Mouse (Mus musculus) heart, embryonic 16.5 days (tissue): ENCODE results near the gene Gm20388. TPM values are rescaled to one million over a fixed set of nuclear protein-coding genes. Genes with fewer than 3 reads are reported as not detected.
A peak's percentile ranks its signal among the peaks of the same experiment; 100 is the strongest.

Experiments used
- ATAC-seq: fragments of 200-750 bp; cut with Nextera tagmentation; replicated peaks from 2 replicates; pipeline ENCODE4 v1.8.0; 2017; ENCODE audit warnings: moderate number of reproducible peaks; ENCODE audit not compliant: insufficient read depth, low FRiP score; ENCODE audit errors: extremely low read depth
- H3K27ac ChIP-seq: fragments of 300-500 bp; sonication (generic); 2 replicates; pipeline ENCODE4 v1.5.1; 2014; ENCODE audit warnings: mild to moderate bottlenecking, low read length, control low read depth, moderate library complexity
- H3K27me3 ChIP-seq: fragments of 300-500 bp; sonication (generic); 2 replicates; pipeline ENCODE4 v1.6.1; 2014; ENCODE audit warnings: low read length, mixed read lengths; ENCODE audit not compliant: control insufficient read depth, insufficient read depth
- H3K36me3 ChIP-seq: fragments of 300-500 bp; sonication (generic); 2 replicates; pipeline ENCODE4 v1.6.1; 2014; ENCODE audit not compliant: control insufficient read depth, insufficient read depth
- H3K4me1 ChIP-seq: fragments of 300-500 bp; sonication (generic); 2 replicates; pipeline ENCODE4 v1.6.1; 2014; ENCODE audit warnings: low read length, mixed read lengths; ENCODE audit not compliant: control insufficient read depth, insufficient read depth
- H3K4me2 ChIP-seq: fragments of 300-500 bp; sonication (generic); 2 replicates; pipeline ENCODE4 v1.6.1; 2014; ENCODE audit warnings: low read depth, mild to moderate bottlenecking, control low read depth, low read length
- H3K4me3 ChIP-seq: fragments of 300-500 bp; sonication (generic); 2 replicates; pipeline ENCODE4 v1.5.1; 2014; ENCODE audit warnings: mild to moderate bottlenecking, control low read depth, low read length
- H3K9ac ChIP-seq: fragments of 300-500 bp; sonication (generic); 2 replicates; pipeline ENCODE4 v1.6.1; 2014; ENCODE audit warnings: low read length, control low read depth
- H3K9me3 ChIP-seq: fragments of 300-500 bp; sonication (generic); replicated peaks from 2 replicates; pipeline ENCODE4 v1.6.1; 2016; ENCODE audit warnings: low read length; ENCODE audit not compliant: control insufficient read depth
- WGBS: fragments of 180-500 bp; shearing (Covaris S2); extraction: QIAGEN DNeasy Blood & Tissue Kit; methylation state at CpG from one replicate; pipeline ENCODE4 v1.1.7; 2014; 5-methylcytosine and 5-hydroxymethylcytosine counted together
- polyA plus RNA-seq: library from polyadenylated mRNA; unstranded; fragments of >200 nt; fragmentation: Nextera tagmentation; extraction: Ambion mirVana; gene quantifications from 2 replicates; pipeline ENCODE4 v1.2.1, GENCODE M21; 2015

Gene Gm20388
- polyA plus RNA-seq, 1 experiment from 2014 or later = 4.5 TPM

DNA sequence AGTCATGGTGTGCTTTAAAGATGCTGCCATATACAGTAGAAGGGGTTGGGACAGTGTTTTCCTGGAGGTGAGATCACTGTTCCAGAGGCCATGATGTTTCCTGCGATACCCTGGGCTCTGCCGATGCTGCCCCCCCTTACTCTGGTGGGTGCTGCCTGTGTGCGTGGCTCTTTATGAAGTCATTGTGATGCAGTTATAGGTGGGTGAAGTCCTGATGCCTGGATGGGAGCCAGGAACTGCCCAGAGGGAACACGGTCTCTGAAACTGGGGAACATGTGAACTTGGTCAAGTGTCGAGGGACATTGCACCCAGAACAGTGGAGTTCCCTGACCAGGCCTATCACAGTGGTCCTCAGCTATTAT, 2802.5 kb downstream of the Gm20388 start:
- H3K27ac ChIP-seq = no peak overlapping the region
- H3K9me3 ChIP-seq = no peaks in the 10 kb centered on the region
- no peak overlapping the region for H3K4me3 ChIP-seq
- no peak overlapping the region for H3K4me2 ChIP-seq
- no peak overlapping the region for H3K9ac ChIP-seq
- H3K36me3 ChIP-seq = no peaks in the 10 kb centered on the region
- ATAC-seq = no peak
- peaks cover 4% of the 10 kb centered on the region for H3K27me3 ChIP-seq
- peaks cover 2% of the 10 kb centered on the region; the same call in 1 of the 2 replicates for H3K4me1 ChIP-seq
- WGBS = 82% methylated on average over 5 of the region's 5 CpGs

DNA sequence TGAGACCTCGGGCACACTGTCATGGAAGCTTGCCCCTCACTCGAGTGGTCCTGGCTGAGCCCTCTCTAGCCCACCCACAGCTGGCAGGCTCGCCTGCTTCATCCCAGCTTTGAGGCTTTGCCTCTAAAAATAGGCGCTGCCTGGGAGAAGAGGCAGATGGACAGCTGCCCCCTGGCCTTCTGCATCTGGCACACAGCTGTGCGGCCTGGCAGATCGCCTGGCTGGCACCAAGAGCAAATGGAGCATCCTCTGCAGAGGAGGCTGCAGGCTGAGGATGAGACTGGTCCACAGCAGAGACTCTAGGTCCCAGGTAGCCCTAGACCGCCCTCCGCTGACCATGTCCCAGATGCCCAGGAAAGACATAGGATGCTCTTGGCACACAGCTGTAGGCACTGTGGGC, 2805.9 kb downstream of the Gm20388 start:
- WGBS = 67% methylated on average over 8 of the region's 8 CpGs
- H3K4me3 ChIP-seq = no peak overlapping the region

DNA sequence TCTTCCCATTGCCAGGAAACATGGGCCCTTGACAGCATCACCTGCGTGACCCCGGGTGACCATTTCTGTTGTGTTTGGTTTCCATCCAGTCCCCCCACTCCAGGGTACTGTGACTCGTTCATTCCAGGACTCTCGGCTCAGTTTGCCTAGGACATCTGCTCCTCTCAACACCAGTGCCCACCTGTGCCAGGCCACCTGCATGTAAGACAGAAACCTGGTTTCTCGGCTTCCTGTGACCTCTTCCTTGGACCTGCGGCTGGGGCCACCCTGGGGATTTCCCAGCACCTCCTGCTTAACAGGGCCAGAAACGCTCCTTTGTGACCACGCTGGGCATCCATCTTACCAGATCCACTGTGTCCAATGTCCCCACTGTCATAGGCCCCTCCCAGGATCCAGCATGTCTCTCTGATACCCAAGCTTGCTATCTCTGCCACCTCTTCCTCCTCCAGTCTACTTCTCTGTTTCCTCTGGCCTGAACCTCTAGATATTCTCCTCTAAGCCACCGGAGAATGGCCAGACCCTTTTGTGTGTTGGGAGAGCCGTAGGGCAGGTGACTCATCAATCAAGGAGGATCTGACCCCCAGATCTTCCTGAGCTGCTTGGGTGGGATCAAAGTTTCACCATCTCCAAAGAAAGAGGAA, 2807.3 kb downstream of the Gm20388 start:
- H3K4me2 ChIP-seq = no peak overlapping the region
- H3K4me3 ChIP-seq = no peak overlapping the region
- 80% methylated on average over 10 of the region's 10 CpGs for WGBS
- H3K9me3 ChIP-seq = no peaks in the 10 kb centered on the region
- H3K4me1 ChIP-seq = peaks cover 20% of the 10 kb centered on the region
- H3K9ac ChIP-seq = no peak overlapping the region
- H3K27me3 ChIP-seq = peaks cover 15% of the 10 kb centered on the region
- H3K36me3 ChIP-seq = no peaks in the 10 kb centered on the region
- H3K27ac ChIP-seq = no peak overlapping the region
- ATAC-seq = no peak

More for the DNA sequence above, 2805.9 kb downstream of the Gm20388 start:
- Histone ChIP-seq H3K27ac (no peak overlapping the region), H3K36me3 (no peaks in the 10 kb centered on the region), H3K9ac (no peak overlapping the region), H3K4me2 (no peak overlapping the region), H3K9me3 (no peaks in the 10 kb centered on the region), H3K4me1 (peaks cover 21% of the 10 kb centered on the region), H3K27me3 (peaks cover 12% of the 10 kb centered on the region)
- no peak for ATAC-seq

DNA sequence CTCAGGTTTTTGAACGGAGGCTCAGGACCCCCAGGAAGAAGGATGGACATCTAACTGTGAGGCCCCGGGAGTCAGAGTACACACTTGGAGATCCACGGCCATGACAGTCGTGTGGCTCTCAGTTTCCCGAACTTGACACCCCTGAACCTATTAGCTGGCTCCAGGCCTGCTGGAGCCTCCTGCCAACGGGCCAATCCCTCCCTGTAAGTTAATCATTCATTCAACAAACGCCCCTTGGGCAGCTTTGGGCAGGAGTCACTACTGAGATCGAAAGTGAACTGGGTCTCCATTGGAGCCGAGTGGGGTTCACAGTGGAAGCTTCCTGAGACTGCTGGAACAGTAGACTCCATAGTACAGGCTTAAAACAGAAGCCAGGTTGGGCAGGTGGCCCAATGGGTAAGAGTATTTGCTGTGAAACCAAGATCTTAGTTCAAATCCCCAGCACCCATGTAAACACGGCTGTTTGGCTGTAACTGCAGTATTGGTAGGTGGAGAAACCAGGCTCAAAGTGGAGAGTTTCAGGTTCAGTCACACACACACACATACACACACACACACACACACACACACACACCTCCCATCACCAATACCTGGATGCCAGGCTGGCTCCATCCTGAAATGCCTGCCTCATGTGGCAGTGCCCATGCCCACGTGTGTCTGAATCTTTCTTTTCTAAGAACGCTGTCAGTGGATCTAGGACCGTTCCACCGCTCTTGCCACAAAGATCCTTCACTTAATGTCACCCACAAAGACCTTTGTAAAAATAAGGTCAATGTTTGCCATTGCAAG, 2808.3 kb downstream of the Gm20388 start:
- no peaks in the 10 kb centered on the region for H3K36me3 ChIP-seq
- no peak overlapping the region for H3K4me3 ChIP-seq
- H3K4me1 ChIP-seq = peaks cover 20% of the 10 kb centered on the region
- ATAC-seq = no peak
- WGBS = 85% methylated on average over 14 of the region's 14 CpGs
- no peaks in the 10 kb centered on the region for H3K9me3 ChIP-seq
- H3K27ac ChIP-seq = no peak overlapping the region
- H3K9ac ChIP-seq = no peak overlapping the region
- no peak overlapping the region for H3K4me2 ChIP-seq
- peaks cover 15% of the 10 kb centered on the region for H3K27me3 ChIP-seq

DNA sequence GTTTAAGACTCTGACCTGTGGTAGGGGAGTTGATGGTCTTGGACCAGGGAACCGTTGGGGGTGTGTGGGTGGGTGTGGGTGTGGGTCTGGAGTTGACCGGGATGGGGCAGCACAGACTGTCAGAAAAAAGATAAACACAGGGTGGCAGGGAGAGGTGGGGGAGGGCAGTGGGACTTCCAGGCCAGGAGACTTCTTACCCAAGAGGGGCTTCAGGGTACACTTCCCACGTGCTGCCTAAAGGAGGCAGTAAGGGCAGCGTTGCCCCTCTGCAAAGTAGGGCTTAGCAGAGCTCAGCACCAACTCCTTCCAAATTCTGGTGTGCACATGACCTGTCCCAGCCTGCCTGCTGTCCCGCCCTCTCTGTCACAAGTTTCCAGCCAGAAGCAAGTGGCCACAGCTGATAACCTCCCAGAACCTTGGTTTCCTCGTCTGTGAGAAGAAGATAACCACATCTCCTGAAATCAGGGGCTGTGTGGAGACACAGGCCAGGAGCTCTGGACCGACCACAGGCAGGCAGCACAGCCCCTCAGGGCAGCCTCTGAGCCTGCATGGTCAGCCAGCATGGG, 2808.9 kb downstream of the Gm20388 start:
- Histone ChIP-seq H3K36me3 (no peaks in the 10 kb centered on the region), H3K27me3 (peaks cover 15% of the 10 kb centered on the region), H3K27ac (peak overlapping the region; percentile 64), H3K9me3 (no peaks in the 10 kb centered on the region), H3K4me2 (peak overlapping the region; percentile 60), H3K4me3 (no peak overlapping the region), H3K9ac (no peak overlapping the region), H3K4me1 (peaks cover 20% of the 10 kb centered on the region)
- WGBS = 14% methylated on average over 7 of the region's 7 CpGs
- peak; percentile 42 for ATAC-seq

DNA sequence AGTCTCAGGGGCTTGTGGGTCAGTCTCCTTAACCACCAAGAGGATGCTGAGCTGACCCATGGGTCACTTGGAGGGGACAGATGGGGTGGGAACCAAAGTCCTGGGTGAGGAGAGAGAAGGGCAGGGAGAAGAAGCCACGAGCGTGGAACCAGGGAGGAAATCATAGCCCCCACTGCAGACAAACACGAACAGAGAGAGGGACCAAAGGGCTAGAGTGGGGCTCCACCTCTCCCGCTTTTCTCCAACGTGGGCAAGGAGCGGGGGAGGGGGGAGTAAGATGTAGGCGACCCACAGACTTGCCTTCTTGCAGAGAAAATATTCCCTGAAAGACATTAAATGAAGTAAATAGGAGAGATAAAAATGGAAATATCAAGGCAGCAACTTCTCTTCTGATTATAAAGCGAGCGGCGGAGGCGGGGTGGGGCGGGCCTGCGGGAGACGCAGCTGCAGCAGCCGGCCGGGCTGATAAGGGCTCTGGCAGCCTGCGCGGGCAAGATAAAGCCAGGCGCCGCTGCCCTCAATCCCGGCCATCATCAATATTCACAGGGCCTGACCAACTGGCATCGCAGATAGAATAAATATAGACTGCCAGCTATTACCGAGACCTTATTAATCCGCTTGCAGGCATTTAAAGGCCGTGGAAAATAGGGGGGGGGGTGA, 2809.6 kb downstream of the Gm20388 start:
- ATAC-seq = peak; percentile 33; the same call in 1 of the 2 replicates
- peak overlapping the region; percentile 60 for H3K4me2 ChIP-seq
- peaks cover 20% of the 10 kb centered on the region for H3K4me1 ChIP-seq
- H3K27me3 ChIP-seq = peaks cover 15% of the 10 kb centered on the region
- WGBS = 3% methylated on average over 25 of the region's 25 CpGs
- H3K9ac ChIP-seq = peak overlapping the region; percentile 16; the same call in 1 of the 2 replicates
- peak overlapping the region; percentile 64 for H3K27ac ChIP-seq
- H3K9me3 ChIP-seq = no peaks in the 10 kb centered on the region
- peak overlapping the region; percentile 27; the same call in 1 of the 2 replicates for H3K4me3 ChIP-seq
- no peaks in the 10 kb centered on the region for H3K36me3 ChIP-seq

DNA sequence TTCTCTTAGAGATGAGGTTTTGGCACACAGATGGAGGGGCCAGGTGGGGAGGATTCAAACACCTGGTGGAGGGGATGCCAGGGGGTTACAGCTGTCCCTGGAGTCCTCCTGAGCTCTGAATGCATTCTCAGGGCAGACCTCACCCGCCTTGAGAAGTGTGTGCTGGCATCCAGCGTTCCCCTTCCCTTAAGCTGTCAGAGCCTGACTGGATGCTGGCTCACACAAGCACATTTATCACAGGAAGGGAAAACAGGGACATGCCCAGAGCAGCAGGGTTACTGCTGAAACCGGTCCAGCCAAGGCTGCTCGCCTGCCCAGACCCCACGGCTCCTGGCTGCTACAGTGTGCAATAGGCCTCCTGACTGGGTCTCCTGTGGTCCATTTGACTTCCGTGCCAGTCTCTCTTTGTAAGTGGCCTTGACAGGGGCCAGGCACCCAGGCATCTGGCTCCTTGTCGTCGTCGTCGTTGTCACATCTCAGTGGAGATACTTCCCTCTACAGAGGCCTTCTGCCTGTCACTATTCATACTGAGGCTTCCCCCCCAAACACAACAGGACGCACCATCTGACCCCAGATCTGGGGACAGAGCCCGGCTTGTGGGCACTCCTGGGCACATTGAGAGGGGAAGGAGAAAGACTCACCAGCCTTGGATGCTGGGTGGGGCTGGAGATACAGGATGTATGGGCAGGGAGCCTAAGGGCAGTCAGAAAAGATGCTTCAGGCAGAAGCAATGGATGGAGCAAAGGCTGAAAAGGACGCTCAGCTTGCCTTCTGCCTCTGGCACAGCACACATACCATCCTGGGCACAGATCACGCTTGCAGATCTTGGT, 2810.4 kb downstream of the Gm20388 start:
- Histone ChIP-seq H3K4me3 (0 out of 2 replicates have a peak overlapping the region, but pooled peaks have one; percentile 27), H3K9me3 (no peaks in the 10 kb centered on the region), H3K4me2 (peak overlapping the region; percentile 60), H3K36me3 (no peaks in the 10 kb centered on the region), H3K27ac (peak overlapping the region; percentile 52), H3K27me3 (peaks cover 15% of the 10 kb centered on the region), H3K4me1 (peaks cover 20% of the 10 kb centered on the region), H3K9ac (no peak overlapping the region; the same call in 1 of the 2 replicates)
- WGBS = 25% methylated on average over 14 of the region's 14 CpGs
- peak; percentile 37 for ATAC-seq

DNA sequence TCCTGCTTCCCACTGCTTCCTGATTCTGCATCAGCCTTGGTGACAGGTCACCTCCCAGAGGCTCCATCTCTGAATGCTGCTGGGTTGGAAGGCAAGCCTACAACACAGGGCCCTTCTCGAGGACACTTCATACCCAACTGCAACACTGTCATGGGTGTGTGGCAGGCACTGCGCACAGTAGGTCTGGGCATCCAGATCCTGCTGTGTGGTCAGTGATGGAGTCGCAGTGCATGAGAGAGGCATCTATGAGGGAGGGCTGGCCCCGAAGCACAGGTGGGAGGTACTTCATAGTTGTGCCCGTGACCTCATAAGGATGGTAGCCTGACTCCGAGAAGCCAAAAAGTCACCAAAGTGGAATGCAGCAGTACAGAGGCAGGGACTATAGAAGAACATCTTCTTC, 2814.5 kb downstream of the Gm20388 start:
- no peak for ATAC-seq
- WGBS = 91% methylated on average over 6 of the region's 6 CpGs

More for the DNA sequence above, 2814.5 kb downstream of the Gm20388 start:
- Histone ChIP-seq H3K36me3 (no peaks in the 10 kb centered on the region), H3K27me3 (peaks cover 12% of the 10 kb centered on the region; the same call in 1 of the 2 replicates), H3K9ac (no peak overlapping the region), H3K4me1 (peaks cover 13% of the 10 kb centered on the region), H3K9me3 (no peaks in the 10 kb centered on the region), H3K27ac (no peak overlapping the region), H3K4me3 (no peak overlapping the region), H3K4me2 (no peak overlapping the region)
